Mouse (Mus musculus): ENCODE measurements at regions not wholly inside any gene's neighbourhood (a gene's known extent, or its start where the extent isn't known, plus 50 kb on each side); places are given as distances from the start of the nearest gene placed in this dataset.
A peak's percentile ranks its signal among the peaks of the same experiment; 100 is the strongest.

GRCm38 (mm10) chr14:24875934-24876333 is 389.0 kb downstream of the Rps24 start:
- TF ChIP-seq CTCF (IDR thresholded peaks at IDR 0.05; ENCODE audit: low read depth) (peak; percentile 28), EP300 (IDR thresholded peaks at IDR 0.05; ENCODE audit: low read depth) (no peak)
